Mouse (Mus musculus) lung, adult 2 months (tissue): Measurements from ENCODE around the gene Csnk2a1.

Experiments
- CTCF ChIP-seq: fragments of 200-500 bp; IDR thresholded peaks from 2 replicates; pipeline ENCODE4 v1.5.1; 2011; ENCODE audit warnings: mild to moderate bottlenecking, low read length, control low read depth; ENCODE audit not compliant: insufficient read depth
- POLR2A ChIP-seq: fragments of 200-500 bp; IDR thresholded peaks from 2 replicates; pipeline ENCODE4 v1.6.1; 2011; ENCODE audit warnings: low read depth, mild to moderate bottlenecking, control low read depth, low read length, borderline replicate concordance; ENCODE audit errors: extremely low read depth

DNA sequence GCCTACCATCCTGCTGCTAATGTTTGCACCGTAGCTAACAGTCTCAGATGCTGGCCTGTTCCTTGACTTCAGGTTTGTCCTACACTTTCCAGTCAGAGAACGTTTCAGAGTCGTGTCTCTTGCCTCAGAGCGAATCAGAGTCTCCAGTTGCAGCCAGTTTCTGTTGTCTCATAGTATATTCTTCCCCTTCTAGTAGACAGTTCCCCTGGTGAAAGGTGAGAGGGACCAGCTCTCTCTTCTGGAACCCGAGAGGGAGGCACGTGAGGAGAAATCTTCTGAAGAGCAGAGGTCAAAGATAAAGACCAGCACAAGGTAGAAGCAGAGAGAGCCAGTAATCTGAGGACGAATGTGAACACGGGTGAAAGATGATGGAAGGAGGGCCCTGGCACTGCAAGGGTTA, 61.4 kb downstream of the Csnk2a1 start:
- TF ChIP-seq POLR2A (no peak), CTCF (no peak)
